Mouse (Mus musculus) brain, adult 2 months (tissue): ENCODE measurements around the gene Olfm2.

ENCODE experiments used
- DNase-seq: peaks from one replicate; pipeline ENCODE4 v3.0.0; 2011; ENCODE audit warnings: low read depth, low spot score

Olfm2 gene

GRCm38 (mm10) chr9:20746017-20746660, at the start of gene Olfm2:
TSS of gene Olfm2 (minus strand) at chr9:20746349.
- no peak for DNase-seq

DNA sequence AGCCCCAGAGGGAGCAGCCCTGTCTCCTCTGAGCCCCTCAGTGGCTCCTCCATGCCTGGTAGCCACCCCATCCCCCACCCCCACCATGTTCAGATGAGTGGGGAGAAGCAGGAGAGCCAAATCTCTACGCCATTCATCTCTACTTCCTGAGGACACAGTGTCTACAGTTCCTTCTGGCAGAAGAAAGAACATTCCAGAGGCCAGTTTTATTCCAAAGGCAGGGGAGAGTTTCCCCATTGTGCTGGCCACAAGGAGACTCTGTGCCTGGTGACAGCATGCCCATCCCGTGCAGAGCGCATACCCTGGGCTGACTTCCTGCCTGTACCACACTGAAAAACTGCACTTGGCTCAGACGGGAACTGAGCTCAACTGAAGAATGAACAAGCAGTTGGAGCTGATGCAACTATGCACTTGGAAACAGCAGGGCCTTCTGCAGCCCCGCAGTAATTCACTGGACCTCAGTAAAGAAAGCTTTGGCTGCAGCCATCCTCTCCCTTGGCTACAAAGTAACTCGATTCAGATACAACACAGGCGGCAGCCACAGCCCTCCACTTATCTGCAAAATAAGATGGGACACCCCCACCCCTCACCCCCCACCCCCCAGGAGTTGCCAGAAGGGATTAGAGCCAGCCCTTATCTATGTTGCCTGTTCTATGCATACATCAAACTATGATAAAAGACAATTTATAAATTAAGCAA, 48.1 kb upstream of the Olfm2 start:
- peak; percentile 85 for DNase-seq

GRCm38 (mm10) chr9:20790345-20790744, 44.2 kb upstream of the Olfm2 start:
- no peak for DNase-seq

- no peak for DNase-seq
Observed at GRCm38 (mm10) chr9:20789651-20790050, 43.5 kb upstream of the Olfm2 start.

- no peak for DNase-seq
Observed at GRCm38 (mm10) chr9:20787992-20788391, 41.8 kb upstream of the Olfm2 start.

- DNase-seq: no peak
Observed at GRCm38 (mm10) chr9:20785055-20785454, 38.9 kb upstream of the Olfm2 start.

- no peak for DNase-seq
Observed at GRCm38 (mm10) chr9:20781286-20781685, 35.1 kb upstream of the Olfm2 start.

DNA sequence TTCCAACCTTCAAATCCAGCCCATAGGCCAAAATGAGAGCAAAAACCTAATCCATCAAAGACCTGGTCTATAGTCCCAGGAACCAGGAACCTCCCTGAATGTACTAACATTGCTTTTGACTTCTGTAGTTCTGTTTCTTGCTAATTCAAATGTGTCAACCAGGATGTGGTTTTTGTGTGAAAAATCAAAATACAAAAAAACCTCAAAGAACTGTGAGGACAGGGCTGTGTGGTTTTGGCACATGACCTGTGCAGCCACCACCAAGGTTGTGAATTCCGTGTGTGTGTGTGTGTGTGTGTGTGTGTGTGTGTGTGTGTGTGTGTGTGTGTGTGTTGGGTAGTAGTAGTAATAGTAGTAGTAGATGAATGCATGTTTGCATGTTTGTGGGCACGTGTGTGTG, 19.1 kb upstream of the Olfm2 start:
- no peak for DNase-seq

DNA sequence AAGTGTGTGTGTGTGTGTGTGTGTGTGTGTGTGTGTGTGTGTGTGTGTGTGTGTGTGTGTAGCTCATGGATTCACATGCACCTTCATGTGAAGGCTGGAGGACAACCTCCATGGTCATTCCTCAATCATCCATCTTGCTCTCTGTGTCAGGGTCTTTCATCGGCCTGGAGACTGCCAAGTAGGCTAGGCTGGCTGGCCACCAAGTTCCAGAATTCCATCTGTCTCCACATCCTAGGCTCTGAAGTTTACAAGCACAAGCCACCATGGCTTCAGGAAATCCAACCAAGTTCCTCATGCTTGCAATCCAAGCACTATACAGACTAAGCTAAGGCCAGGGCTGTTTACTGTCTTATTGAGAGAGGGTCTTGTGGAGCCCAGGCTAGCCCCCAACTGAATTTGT, 16.9 kb upstream of the Olfm2 start:
- DNase-seq: no peak

DNA sequence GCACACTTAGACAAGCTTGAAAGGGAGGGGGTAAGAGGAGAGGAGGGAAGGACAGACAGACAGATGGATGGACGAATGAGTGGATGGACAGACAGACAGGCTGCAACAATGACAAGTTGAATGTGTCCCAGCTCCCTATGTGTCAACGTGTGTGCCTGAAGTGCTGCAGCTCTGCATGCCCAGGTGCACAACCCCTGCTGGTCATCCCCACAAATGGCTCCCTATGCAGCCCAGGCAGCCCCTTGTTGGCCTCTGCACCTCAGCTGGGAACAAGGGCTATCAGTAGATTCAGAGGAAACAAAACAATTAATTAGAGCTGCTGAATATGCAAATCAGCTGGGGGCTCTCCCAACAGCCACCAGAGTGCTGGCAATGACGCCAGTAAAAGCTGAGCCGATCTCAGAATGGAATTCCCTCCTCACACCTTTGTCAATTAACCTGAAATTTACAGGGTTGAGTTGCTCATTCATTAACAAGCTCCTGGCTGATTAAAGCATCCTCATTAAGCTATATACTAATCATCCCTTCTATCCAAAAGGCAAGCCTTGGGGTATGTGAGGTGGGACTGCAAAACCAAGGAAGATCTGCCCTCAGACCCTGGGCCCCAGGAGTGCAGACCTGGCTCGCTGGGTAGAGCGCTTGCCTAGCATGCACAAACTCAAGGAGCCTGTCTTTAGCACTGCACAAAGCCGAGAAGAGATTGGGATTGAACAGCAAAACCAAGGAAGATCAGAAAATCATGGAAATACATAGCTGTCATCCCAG, 16.2 kb upstream of the Olfm2 start:
- no peak for DNase-seq

GRCm38 (mm10) chr9:20761388-20761787, 15.2 kb upstream of the Olfm2 start:
- no peak for DNase-seq

GRCm38 (mm10) chr9:20760813-20761212, 14.7 kb upstream of the Olfm2 start:
- DNase-seq: no peak

DNA sequence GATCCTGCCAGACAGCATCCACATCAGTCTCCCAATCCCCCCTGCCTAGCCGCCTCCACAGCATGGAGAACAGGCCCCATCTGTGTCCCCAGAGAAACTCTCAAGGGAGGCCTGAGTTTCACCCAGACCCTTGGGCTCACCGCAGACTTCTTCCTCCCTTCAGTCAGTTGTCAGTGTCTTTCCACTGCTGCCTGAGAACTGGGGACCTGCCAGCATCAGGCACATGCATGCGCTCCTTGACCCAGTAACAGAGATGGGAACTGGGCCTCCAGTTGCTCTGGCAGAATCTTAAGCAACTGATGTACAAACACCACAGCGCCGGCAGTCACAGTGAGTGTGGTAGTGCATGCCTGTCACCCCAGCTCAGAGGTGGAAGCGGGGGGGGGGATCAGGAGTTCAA, 12.7 kb upstream of the Olfm2 start:
- no peak for DNase-seq

DNA sequence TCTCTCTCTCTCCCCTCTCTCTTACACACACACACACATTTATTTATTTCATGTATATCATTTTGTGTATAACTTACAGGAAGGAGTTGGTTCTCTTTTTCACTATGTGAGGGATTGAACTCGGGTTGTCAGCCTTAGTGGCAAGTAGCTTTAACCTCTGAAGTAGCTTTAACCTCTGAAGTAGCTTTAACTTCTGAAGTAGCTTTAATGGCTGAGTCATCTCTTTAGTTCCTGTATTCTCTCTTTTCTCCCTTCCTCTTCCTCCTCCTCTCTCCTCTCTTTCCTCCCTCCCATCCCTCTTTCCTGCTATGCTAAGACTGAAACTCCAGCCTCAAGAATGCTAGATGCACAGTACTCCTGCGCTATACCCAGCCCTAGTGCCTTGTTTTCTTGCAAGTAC, 12.1 kb upstream of the Olfm2 start:
- no peak for DNase-seq

GRCm38 (mm10) chr9:20757087-20757955, 11.2 kb upstream of the Olfm2 start:
- DNase-seq: peak; percentile 71

- no peak for DNase-seq
Observed at GRCm38 (mm10) chr9:20756081-20756700, 10.0 kb upstream of the Olfm2 start.

DNA sequence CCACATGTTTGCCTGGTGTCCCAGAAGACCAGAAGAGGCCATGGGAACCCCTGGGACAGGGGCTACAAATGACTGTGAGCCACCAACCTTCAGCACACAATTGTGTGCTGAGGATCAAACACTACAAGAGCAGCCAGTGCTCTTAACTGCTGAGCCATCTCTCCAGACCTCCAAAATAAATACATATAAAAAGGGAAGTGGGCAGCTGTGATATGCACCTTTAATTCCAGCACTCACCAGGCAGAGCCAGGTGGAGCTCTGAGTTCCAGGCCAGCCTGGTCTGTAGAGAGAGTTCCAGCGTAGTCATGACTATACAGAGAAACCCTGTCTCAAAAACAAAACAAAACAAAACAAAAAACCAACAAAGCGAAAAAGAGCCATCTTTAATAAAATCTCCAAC, 8.2 kb upstream of the Olfm2 start:
- no peak for DNase-seq

DNA sequence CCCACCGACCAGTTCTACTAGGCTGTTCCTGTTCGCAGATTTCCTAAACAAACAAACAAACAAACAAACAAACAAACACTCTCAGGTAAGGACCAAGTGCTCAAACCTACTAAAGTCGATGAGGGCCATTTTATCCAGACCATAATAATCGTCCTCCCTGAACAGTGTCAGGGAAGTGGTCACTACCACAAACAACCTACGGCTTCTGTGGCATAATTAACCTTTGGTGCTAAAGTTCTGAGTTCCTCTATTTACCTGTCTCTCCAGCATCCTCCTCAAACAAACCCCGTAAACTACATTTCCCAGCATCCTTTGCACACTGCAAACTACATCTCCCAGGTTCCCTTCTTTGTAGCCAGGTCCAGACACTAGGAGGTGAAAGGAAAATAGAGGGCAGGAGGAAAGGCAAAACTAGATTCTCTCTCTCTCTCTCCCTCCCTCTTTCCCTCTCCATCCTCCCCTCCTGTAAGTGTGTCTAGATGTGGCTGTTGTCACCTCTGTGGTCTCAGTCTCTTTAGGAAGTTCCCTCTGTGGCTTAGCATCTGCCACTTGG, 5.4 kb upstream of the Olfm2 start:
- peak; percentile 66 for DNase-seq

- no peak for DNase-seq
Observed at GRCm38 (mm10) chr9:20749213-20749612, 3.1 kb upstream of the Olfm2 start.

DNA sequence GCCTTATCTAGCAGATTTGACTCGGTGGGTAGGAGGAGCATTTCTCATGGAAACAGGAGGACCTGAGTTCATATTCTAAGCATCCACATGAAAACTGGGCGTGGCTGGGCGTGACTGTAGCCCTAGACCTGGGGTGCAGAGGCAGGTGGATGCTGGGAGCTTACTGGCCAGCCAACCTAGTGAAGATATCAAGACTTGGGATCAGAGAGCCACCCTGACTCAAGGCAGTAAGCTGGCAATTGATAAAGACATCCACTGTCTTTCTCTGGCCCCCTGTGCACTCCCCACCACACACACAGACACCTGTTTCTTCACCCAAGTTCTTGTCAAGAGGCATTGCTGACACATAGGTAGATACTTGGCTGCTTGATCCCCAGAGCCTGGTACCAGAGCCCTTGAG, 2.4 kb upstream of the Olfm2 start:
- no peak for DNase-seq

GRCm38 (mm10) chr9:20747682-20748081, 1.5 kb upstream of the Olfm2 start:
- no peak for DNase-seq
